Comparison of ENCODE assay signal across 9 mouse cellular contexts in the genomic region with DNA sequence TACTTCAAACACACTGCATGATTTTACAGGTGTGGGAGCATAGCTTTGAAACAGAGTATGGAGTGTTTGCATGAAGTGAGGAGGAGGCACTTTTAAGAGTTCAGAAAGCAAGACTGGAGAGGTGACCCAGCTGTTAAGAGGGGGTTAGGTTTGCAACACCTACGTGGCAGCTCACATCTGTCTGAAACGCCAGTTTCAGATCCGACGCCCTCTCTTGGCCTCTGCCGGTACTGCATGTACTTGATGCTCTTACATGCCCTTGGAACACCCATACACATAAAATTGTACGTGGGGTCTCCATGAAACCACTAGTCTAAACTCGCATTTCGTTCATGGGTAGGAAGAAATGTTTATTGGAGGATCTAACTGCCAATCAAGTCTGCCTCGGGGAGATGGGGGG. TPM values are rescaled to one million over a fixed set of nuclear protein-coding genes. Genes with fewer than 3 reads are reported as not detected.
DNase-seq lines count a peak whose midpoint lies in the region; ATAC-seq and TF ChIP-seq lines count a peak whose summit lies in the region.
"Had no signal": no experiment of that assay in that cellular context is flagged by ENCODE, and none has a peak within 500 bp of the region (broad histone marks: within the 10 kb centered on the region; RNA-seq: fewer than 3 reads in every experiment).

No protein-coding gene starts in this region.

- no peak overlapping the region for H3K9ac ChIP-seq in kidney, embryonic 15.5 days
- no peak overlapping the region for H3K9ac ChIP-seq in ES-Bruce4 (ENCODE audit: low read depth, poor library complexity, severe bottlenecking)
- H3K9ac ChIP-seq in forebrain, embryonic 16.5 days (replicated peaks; ENCODE audit: low read depth, low read length) = no peak overlapping the region

- TF ChIP-seq POLR2A in kidney, adult 2 months (IDR thresholded peaks at IDR 0.05; ENCODE audit: low read depth, low read length) = no peak
- TF ChIP-seq POLR2A in ES-Bruce4 (IDR thresholded peaks at IDR 0.05; ENCODE audit: insufficient read depth, low read length) = no peak
- TF ChIP-seq POLR2A in olfactory bulb, adult 2 months (IDR thresholded peaks at IDR 0.05; ENCODE audit: insufficient read depth, low read depth, low read length) = no peak

- no peak overlapping the region for H3K4me3 ChIP-seq in kidney, adult 2 months (ENCODE audit: insufficient read depth, low read depth, low read length)
- no peak overlapping the region for H3K4me3 ChIP-seq in kidney, embryonic 15.5 days (replicated peaks)
- H3K4me3 ChIP-seq in ES-Bruce4 (ENCODE audit: low read depth, low read length) = no peak overlapping the region
- no peak overlapping the region for H3K4me3 ChIP-seq in olfactory bulb, adult 2 months (ENCODE audit: insufficient read depth, low read depth, low read length)
- no peak overlapping the region for H3K4me3 ChIP-seq in midbrain, embryonic 10.5 days
- no peak overlapping the region for H3K4me3 ChIP-seq in forebrain, embryonic 16.5 days (replicated peaks; ENCODE audit: low read length)
- H3K4me3 ChIP-seq: megakaryocyte, embryonic 14.5 days had no signal

- no peak overlapping the region for H3K27ac ChIP-seq in kidney, adult 2 months (ENCODE audit: insufficient read depth, low read depth, low read length)
- no peak overlapping the region for H3K27ac ChIP-seq in kidney, embryonic 15.5 days
- no peak overlapping the region for H3K27ac ChIP-seq in ES-Bruce4 (ENCODE audit: insufficient read depth, low read length)
- no peak overlapping the region for H3K27ac ChIP-seq in olfactory bulb, adult 2 months (ENCODE audit: insufficient read depth, low read depth, low read length)
- H3K27ac ChIP-seq in midbrain, embryonic 10.5 days (replicated peaks) = no peak overlapping the region
- H3K27ac ChIP-seq in forebrain, embryonic 16.5 days (ENCODE audit: low read length) = no peak overlapping the region

- no peaks in the 10 kb centered on the region for H3K36me3 ChIP-seq in kidney, adult 2 months (ENCODE audit: control insufficient read depth, insufficient read depth, low read length)
- H3K36me3 ChIP-seq in kidney, embryonic 15.5 days = no peaks in the 10 kb centered on the region
- H3K36me3 ChIP-seq in ES-Bruce4 (ENCODE audit: control insufficient read depth, insufficient read depth, low read length, poor library complexity, severe bottlenecking) = no peaks in the 10 kb centered on the region
- no peaks in the 10 kb centered on the region for H3K36me3 ChIP-seq in midbrain, embryonic 10.5 days
- no peaks in the 10 kb centered on the region for H3K36me3 ChIP-seq in forebrain, embryonic 16.5 days (ENCODE audit: control insufficient read depth, insufficient read depth)

- H3K4me2 ChIP-seq in kidney, embryonic 15.5 days = no peak overlapping the region
- H3K4me2 ChIP-seq in forebrain, embryonic 16.5 days (ENCODE audit: low read length) = no peak overlapping the region

- H3K27me3 ChIP-seq in kidney, adult 2 months (replicated peaks; ENCODE audit: control insufficient read depth, insufficient read depth, low read length) = no peaks in the 10 kb centered on the region
- H3K27me3 ChIP-seq in kidney, embryonic 15.5 days = no peaks in the 10 kb centered on the region
- no peaks in the 10 kb centered on the region for H3K27me3 ChIP-seq in ES-Bruce4 (ENCODE audit: control insufficient read depth, insufficient read depth, low read length, poor library complexity, severe bottlenecking)
- no peaks in the 10 kb centered on the region for H3K27me3 ChIP-seq in midbrain, embryonic 10.5 days (ENCODE audit: low read depth, poor library complexity, severe bottlenecking)
- no peaks in the 10 kb centered on the region for H3K27me3 ChIP-seq in forebrain, embryonic 16.5 days (replicated peaks; ENCODE audit: control insufficient read depth, insufficient read depth, low read length)
- H3K27me3 ChIP-seq: megakaryocyte, embryonic 14.5 days had no signal

- H3K9me3 ChIP-seq in kidney, embryonic 15.5 days (replicated peaks) = no peaks in the 10 kb centered on the region
- H3K9me3 ChIP-seq in ES-Bruce4 (replicated peaks; ENCODE audit: control insufficient read depth, insufficient read depth, low read length, poor library complexity, severe bottlenecking) = peaks cover 9% of the 10 kb centered on the region
- H3K9me3 ChIP-seq in midbrain, embryonic 10.5 days (replicated peaks) = no peaks in the 10 kb centered on the region
- no peaks in the 10 kb centered on the region for H3K9me3 ChIP-seq in forebrain, embryonic 16.5 days (ENCODE audit: control insufficient read depth, low read length)

- ATAC-seq in kidney, embryonic 15.5 days (replicated peaks; ENCODE audit: low FRiP score) = no peak
- no peak for ATAC-seq in forebrain, embryonic 16.5 days

- 48% methylated on average over 9 of the region's 9 CpGs for WGBS in kidney, adult 2 months
- 52% methylated on average over 9 of the region's 9 CpGs for WGBS in kidney, embryonic 15.5 days
- WGBS in olfactory bulb, adult 2 months = 53% methylated on average over 9 of the region's 9 CpGs
- WGBS in midbrain, embryonic 10.5 days = 43% methylated on average over 9 of the region's 9 CpGs
- 58% methylated on average over 9 of the region's 9 CpGs for WGBS in forebrain, embryonic 16.5 days

- no peak for TF ChIP-seq EP300 in ES-Bruce4 (IDR thresholded peaks at IDR 0.05; ENCODE audit: insufficient read depth, low read depth, low read length)

- peak; percentile 29; the same call in 1 of the 2 replicates for TF ChIP-seq CTCF in kidney, adult 2 months (conservative IDR thresholded peaks at IDR 0.05; ENCODE audit: insufficient read depth, insufficient read length, low read depth, low read length)
- TF ChIP-seq CTCF in ES-Bruce4 (IDR thresholded peaks at IDR 0.05; ENCODE audit: low read depth, low read length) = peak; percentile 64
- TF ChIP-seq CTCF in olfactory bulb, adult 2 months (IDR thresholded peaks at IDR 0.05; ENCODE audit: insufficient read depth, low read depth, low read length) = peak; percentile 42; the same call in 1 of the 2 replicates

- H3K4me1 ChIP-seq in kidney, adult 2 months (ENCODE audit: control insufficient read depth, insufficient read depth, low read length) = no peaks in the 10 kb centered on the region
- no peaks in the 10 kb centered on the region for H3K4me1 ChIP-seq in kidney, embryonic 15.5 days
- no peaks in the 10 kb centered on the region for H3K4me1 ChIP-seq in ES-Bruce4 (ENCODE audit: control insufficient read depth, insufficient read depth, low read length)
- no peaks in the 10 kb centered on the region for H3K4me1 ChIP-seq in olfactory bulb, adult 2 months (ENCODE audit: control insufficient read depth, insufficient read depth, low read length)
- peaks cover 12% of the 10 kb centered on the region for H3K4me1 ChIP-seq in midbrain, embryonic 10.5 days
- no peaks in the 10 kb centered on the region for H3K4me1 ChIP-seq in forebrain, embryonic 16.5 days (replicated peaks; ENCODE audit: control insufficient read depth, insufficient read depth, low read length)
- H3K4me1 ChIP-seq: megakaryocyte, embryonic 14.5 days had no signal

- peak; percentile 8 for DNase-seq in kidney, adult 2 months
- peak; percentile 16 for DNase-seq in c-Kit-positive CD71-negative TER-119-negative erythroid progenitor cells, embryonic 14.5 days (ENCODE audit: low read depth)
- no peak for DNase-seq in midbrain, embryonic 10.5 days (ENCODE audit: low spot score)
- no peak for DNase-seq in spleen, adult 12 weeks (ENCODE audit: low spot score)

RNA-seq across cellular contexts. Expression of a gene that starts 24.3 kb away (rescaled TPM):
- polyA plus RNA-seq in kidney, adult 2 months (2012; rRNA removed) = 0.03 TPM in 1 of 2 replicates, not detected in the other
- not detected in 2 replicates for polyA plus RNA-seq in kidney, embryonic 15.5 days (2015; fragmentation: Nextera tagmentation; extraction: Ambion mirVana)
- polyA plus RNA-seq in ES-Bruce4 (2011; ENCODE audit: insufficient read depth, insufficient read length, low read depth, missing spikeins) = 0.59 TPM in 1 of 2 replicates, not detected in the other
- not detected in 2 replicates for polyA plus RNA-seq in olfactory bulb, adult 2 months (2012; ENCODE audit: insufficient read depth, insufficient read length, low replicate concordance, missing spikeins)
- polyA plus RNA-seq in midbrain, embryonic 10.5 days (2016; fragmentation: Nextera tagmentation; extraction: Ambion mirVana) = not detected in 2 replicates
- 0.14 and 0.19 TPM in 2 replicates for polyA plus RNA-seq in forebrain, embryonic 16.5 days (2015; fragmentation: Nextera tagmentation; extraction: Ambion mirVana)

Comparison
In these comparisons a context has a peak if more than half of its experiments do, and no peak if none do; other contexts are left out.
1. DNase-seq: peak in kidney, adult 2 months (single experiment) and c-Kit-positive CD71-negative TER-119-negative erythroid progenitor cells, embryonic 14.5 days (single experiment); none in midbrain, embryonic 10.5 days (single experiment) and spleen, adult 12 weeks (single experiment).
2. Peak in every context shown above with its lines, with median percentiles within 50 percentile points of each other: CTCF ChIP-seq.